Mouse (Mus musculus) kidney, embryonic 15.5 days (tissue): ENCODE results near the gene Trim5. TPM values are rescaled to one million over a fixed set of nuclear protein-coding genes. Genes with fewer than 3 reads are reported as not detected.
"Not testable (repeated sequence)": the region's sequence is repeated elsewhere in the genome, so short reads cannot be mapped to it uniquely, and the experiment has no call there.

ENCODE experiments used
- ATAC-seq: fragments of 200-750 bp; cut with Nextera tagmentation; replicated peaks from 2 replicates; pipeline ENCODE4 v1.8.0; 2017; ENCODE audit warnings: moderate TSS enrichment; ENCODE audit not compliant: low FRiP score
- H3K27ac ChIP-seq: fragments of 300-500 bp; sonication (generic); 2 replicates; pipeline ENCODE4 v1.5.1; 2015; ENCODE audit warnings: mild to moderate bottlenecking, inconsistent platforms
- H3K27me3 ChIP-seq: fragments of 300-500 bp; sonication (generic); 2 replicates; pipeline ENCODE4 v1.6.1; 2015; ENCODE audit warnings: inconsistent platforms
- H3K36me3 ChIP-seq: fragments of 300-500 bp; sonication (generic); 2 replicates; pipeline ENCODE4 v1.6.1; 2015; ENCODE audit warnings: inconsistent platforms
- H3K4me1 ChIP-seq: fragments of 300-500 bp; sonication (generic); 2 replicates; pipeline ENCODE4 v1.6.1; 2015; ENCODE audit warnings: inconsistent platforms
- H3K4me2 ChIP-seq: fragments of 300-500 bp; sonication (generic); 2 replicates; pipeline ENCODE4 v1.6.1; 2015; ENCODE audit warnings: moderate library complexity, mild to moderate bottlenecking, inconsistent platforms
- H3K4me3 ChIP-seq: fragments of 300-500 bp; sonication (generic); replicated peaks from 2 replicates; pipeline ENCODE4 v1.5.1; 2015; ENCODE audit warnings: mild to moderate bottlenecking, inconsistent platforms
- H3K9ac ChIP-seq: fragments of 300-500 bp; sonication (generic); 2 replicates; pipeline ENCODE4 v1.6.1; 2015; ENCODE audit warnings: mild to moderate bottlenecking, inconsistent platforms
- H3K9me3 ChIP-seq: fragments of 300-500 bp; sonication (generic); replicated peaks from 2 replicates; pipeline ENCODE4 v1.6.1; 2016; ENCODE audit warnings: inconsistent platforms
- WGBS: fragments of 180-500 bp; shearing (Covaris S2); methylation state at CpG from one replicate; pipeline ENCODE4 v1.1.7; 2015; ENCODE audit warnings: mixed read lengths; 5-methylcytosine and 5-hydroxymethylcytosine counted together
- polyA plus RNA-seq: library from polyadenylated mRNA; unstranded; fragments of >200 nt; fragmentation: Nextera tagmentation; extraction: Ambion mirVana; gene quantifications from 2 replicates; pipeline ENCODE4 v1.2.1, GENCODE M21; 2015

Gene Trim5
- polyA plus RNA-seq: 0.30 and 0.38 TPM in 2 replicates

GRCm38 (mm10) chr7:104287576-104288443 lies at the start of gene Trim5:
TSS of gene Trim5 (minus strand) at chr7:104288094.
- H3K4me1 ChIP-seq, H3K27ac ChIP-seq, H3K9ac ChIP-seq, H3K36me3 ChIP-seq, H3K27me3 ChIP-seq, H3K9me3 ChIP-seq: not testable (repeated sequence)
- WGBS: 36% methylated on average over 14 of the region's 14 CpGs
- ATAC-seq: peak; percentile 96
- Histone ChIP-seq H3K4me2 (peak within 1 kb of the TSS; percentile 41), H3K4me3 (peak within 1 kb of the TSS; percentile 19)

GRCm38 (mm10) chr7:104335547-104335946 lies 47.7 kb upstream of the Trim5 start:
- H3K4me1 ChIP-seq, ATAC-seq, H3K4me3 ChIP-seq, H3K9ac ChIP-seq, H3K27ac ChIP-seq, H3K4me2 ChIP-seq, H3K9me3 ChIP-seq, H3K36me3 ChIP-seq, H3K27me3 ChIP-seq: not testable (repeated sequence)
- 84% methylated on average over 3 of the region's 3 CpGs for WGBS

- 92% methylated on average over 2 of the region's 2 CpGs for WGBS
- not testable (repeated sequence) for H3K9me3 ChIP-seq, H3K9ac ChIP-seq, H3K4me1 ChIP-seq, H3K27me3 ChIP-seq, H3K4me2 ChIP-seq, H3K27ac ChIP-seq, ATAC-seq, H3K36me3 ChIP-seq, H3K4me3 ChIP-seq
Measured at GRCm38 (mm10) chr7:104329171-104329570, 41.3 kb upstream of the Trim5 start, which contains the start of gene Trim34b. TSS of gene Trim34b (plus strand) at chr7:104329471.

- no peak overlapping the region for H3K4me2 ChIP-seq
- no peaks in the 10 kb centered on the region for H3K36me3 ChIP-seq
- H3K27me3 ChIP-seq: no peaks in the 10 kb centered on the region
- ATAC-seq: no peak
- no peak overlapping the region for H3K27ac ChIP-seq
- H3K4me1 ChIP-seq: no peaks in the 10 kb centered on the region
- H3K9me3 ChIP-seq: no peaks in the 10 kb centered on the region
- H3K9ac ChIP-seq: no peak overlapping the region
- H3K4me3 ChIP-seq: no peak overlapping the region
- 76% methylated on average over 9 of the region's 9 CpGs for WGBS
Measured at GRCm38 (mm10) chr7:104322028-104322427, 34.1 kb upstream of the Trim5 start.

GRCm38 (mm10) chr7:104315369-104316080 lies 27.6 kb upstream of the Trim5 start, which contains the start of gene Trim12a:
TSS of gene Trim12a (minus strand) at chr7:104315466.
- 20% methylated on average over 4 of the region's 4 CpGs for WGBS
- H3K27ac ChIP-seq: peak within 1 kb of the TSS; percentile 42
- H3K9ac ChIP-seq: peak within 1 kb of the TSS; percentile 35
- H3K36me3 ChIP-seq, H3K27me3 ChIP-seq, H3K9me3 ChIP-seq, H3K4me1 ChIP-seq: not testable (repeated sequence)
- H3K4me2 ChIP-seq: peak within 1 kb of the TSS; percentile 56
- peak; percentile 95 for ATAC-seq
- peak within 1 kb of the TSS; percentile 43 for H3K4me3 ChIP-seq

GRCm38 (mm10) chr7:104314796-104315353 lies 27.0 kb upstream of the Trim5 start:
- WGBS: 12% methylated on average over 15 of the region's 15 CpGs
- Histone ChIP-seq H3K36me3 (no peaks in the 10 kb centered on the region), H3K9me3 (no peaks in the 10 kb centered on the region), H3K4me3 (peak overlapping the region; percentile 43), H3K9ac (peak overlapping the region; percentile 35), H3K4me2 (peak overlapping the region; percentile 56), H3K27ac (peak overlapping the region; percentile 42), H3K27me3 (no peaks in the 10 kb centered on the region), H3K4me1 (no peaks in the 10 kb centered on the region)
- peak; percentile 67 for ATAC-seq

GRCm38 (mm10) chr7:104291638-104292400 lies 3.9 kb upstream of the Trim5 start:
- WGBS: 80% methylated on average over 5 of the region's 5 CpGs
- H3K4me1 ChIP-seq: no peaks in the 10 kb centered on the region
- no peaks in the 10 kb centered on the region for H3K9me3 ChIP-seq
- no peak overlapping the region for H3K4me2 ChIP-seq
- H3K27me3 ChIP-seq: no peaks in the 10 kb centered on the region
- no peak overlapping the region for H3K27ac ChIP-seq
- no peaks in the 10 kb centered on the region for H3K36me3 ChIP-seq
- ATAC-seq: no peak
- H3K4me3 ChIP-seq: no peak overlapping the region
- H3K9ac ChIP-seq: no peak overlapping the region

- H3K27me3 ChIP-seq: no peaks in the 10 kb centered on the region
Measured at GRCm38 (mm10) chr7:104290641-104291040, 2.7 kb upstream of the Trim5 start.

GRCm38 (mm10) chr7:104279361-104279760 lies 8.5 kb downstream of the Trim5 start:
- H3K27me3 ChIP-seq, H3K9me3 ChIP-seq, H3K9ac ChIP-seq, H3K36me3 ChIP-seq, H3K4me1 ChIP-seq, H3K4me3 ChIP-seq, H3K27ac ChIP-seq, H3K4me2 ChIP-seq, ATAC-seq: not testable (repeated sequence)
- WGBS: 91% methylated on average over 3 of the region's 3 CpGs

More at GRCm38 (mm10) chr7:104290641-104291040, 2.7 kb upstream of the Trim5 start:
- Histone ChIP-seq H3K9ac (no peak overlapping the region), H3K9me3 (no peaks in the 10 kb centered on the region), H3K36me3 (no peaks in the 10 kb centered on the region), H3K4me1 (no peaks in the 10 kb centered on the region), H3K4me2 (no peak overlapping the region), H3K27ac (no peak overlapping the region), H3K4me3 (no peak overlapping the region)
- ATAC-seq: no peak
- 85% methylated on average over 1 of the region's 1 CpGs for WGBS

GRCm38 (mm10) chr7:104265335-104265734 lies 22.6 kb downstream of the Trim5 start:
- H3K9ac ChIP-seq, ATAC-seq, H3K4me3 ChIP-seq, H3K4me1 ChIP-seq, H3K4me2 ChIP-seq, H3K9me3 ChIP-seq, H3K27me3 ChIP-seq, H3K27ac ChIP-seq, H3K36me3 ChIP-seq: not testable (repeated sequence)
- 78% methylated on average over 5 of the region's 5 CpGs for WGBS

- H3K4me2 ChIP-seq, H3K4me1 ChIP-seq, H3K4me3 ChIP-seq, H3K9ac ChIP-seq, H3K36me3 ChIP-seq, H3K27ac ChIP-seq, H3K27me3 ChIP-seq, ATAC-seq, H3K9me3 ChIP-seq: not testable (repeated sequence)
- WGBS: 90% methylated on average over 4 of the region's 4 CpGs
Measured at GRCm38 (mm10) chr7:104260380-104260779, 27.5 kb downstream of the Trim5 start.
